8 mouse cellular contexts compared by ENCODE assay signal in the genomic region with DNA sequence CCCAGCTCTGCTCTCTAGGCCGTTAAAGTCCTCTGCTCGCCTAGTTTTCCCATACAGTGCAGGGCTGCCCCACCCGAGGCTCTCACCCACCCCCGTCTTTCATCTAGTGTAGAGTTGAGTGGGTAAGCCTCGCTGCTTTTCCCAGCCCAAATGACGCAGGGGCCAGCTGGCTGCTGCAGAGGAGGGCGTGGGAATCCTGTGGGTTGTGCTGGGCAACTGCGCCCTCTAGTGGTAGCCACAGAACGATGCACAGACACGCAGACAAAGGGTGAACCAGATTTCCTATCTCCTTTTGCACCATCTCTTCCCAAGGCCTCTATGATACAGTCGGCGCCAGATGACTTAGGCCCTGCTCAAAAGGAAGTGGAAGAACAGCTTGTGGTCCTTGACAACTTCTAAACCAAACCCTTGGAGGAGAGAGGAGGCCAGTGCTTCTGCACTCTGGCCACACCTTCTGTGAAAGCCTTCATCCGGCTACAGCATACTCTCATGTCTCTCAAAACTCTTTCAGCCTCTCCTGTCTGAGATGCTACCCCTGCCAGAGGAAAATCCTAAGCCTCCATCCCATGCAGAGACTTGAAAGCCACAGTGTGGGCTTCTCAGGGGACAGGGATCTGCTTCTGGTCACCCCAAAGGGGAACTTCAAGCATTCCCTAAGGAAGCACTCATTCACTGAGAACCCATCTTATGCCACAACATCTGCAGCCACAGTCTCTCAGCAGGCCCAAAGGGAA. TPM values are rescaled to one million over a fixed set of nuclear protein-coding genes. Genes with fewer than 3 reads are reported as not detected.
DNase-seq lines count a peak whose midpoint lies in the region; ATAC-seq lines count a peak whose summit lies in the region.

No protein-coding gene starts in this region.

- no peaks in the 10 kb centered on the region for H3K27me3 ChIP-seq in embryonic facial prominence, embryonic 13.5 days
- no peaks in the 10 kb centered on the region for H3K27me3 ChIP-seq in limb, embryonic 13.5 days
- no peaks in the 10 kb centered on the region for H3K27me3 ChIP-seq in midbrain, embryonic 15.5 days (replicated peaks)

- H3K9ac ChIP-seq in embryonic facial prominence, embryonic 13.5 days = no peak overlapping the region
- no peak overlapping the region for H3K9ac ChIP-seq in limb, embryonic 13.5 days
- H3K9ac ChIP-seq in midbrain, embryonic 15.5 days = no peak overlapping the region

- peak overlapping the region; percentile 22; the same call in 1 of the 2 replicates for H3K27ac ChIP-seq in embryonic facial prominence, embryonic 13.5 days
- H3K27ac ChIP-seq in limb, embryonic 13.5 days = no peak overlapping the region
- peak overlapping the region; percentile 66 for H3K27ac ChIP-seq in midbrain, embryonic 15.5 days

- no peak overlapping the region for H3K4me3 ChIP-seq in embryonic facial prominence, embryonic 13.5 days
- no peak overlapping the region for H3K4me3 ChIP-seq in limb, embryonic 13.5 days
- H3K4me3 ChIP-seq in midbrain, embryonic 15.5 days = no peak overlapping the region

- no peaks in the 10 kb centered on the region for H3K9me3 ChIP-seq in embryonic facial prominence, embryonic 13.5 days
- no peaks in the 10 kb centered on the region for H3K9me3 ChIP-seq in limb, embryonic 13.5 days
- H3K9me3 ChIP-seq in midbrain, embryonic 15.5 days = no peaks in the 10 kb centered on the region

- peaks cover 40% of the 10 kb centered on the region for H3K4me1 ChIP-seq in embryonic facial prominence, embryonic 13.5 days
- peaks cover 36% of the 10 kb centered on the region for H3K4me1 ChIP-seq in limb, embryonic 13.5 days
- peaks cover 17% of the 10 kb centered on the region for H3K4me1 ChIP-seq in midbrain, embryonic 15.5 days

- 11% methylated on average over 13 of the region's 13 CpGs for WGBS in embryonic facial prominence, embryonic 13.5 days
- 8% methylated on average over 13 of the region's 13 CpGs for WGBS in limb, embryonic 13.5 days
- WGBS in midbrain, embryonic 15.5 days = 9% methylated on average over 13 of the region's 13 CpGs

- no peaks in the 10 kb centered on the region for H3K36me3 ChIP-seq in embryonic facial prominence, embryonic 13.5 days
- H3K36me3 ChIP-seq in limb, embryonic 13.5 days = no peaks in the 10 kb centered on the region
- no peaks in the 10 kb centered on the region for H3K36me3 ChIP-seq in midbrain, embryonic 15.5 days (replicated peaks)

- peak overlapping the region; percentile 44 for H3K4me2 ChIP-seq in embryonic facial prominence, embryonic 13.5 days
- 0 out of 2 replicates have a peak overlapping the region, but pooled peaks have one; percentile 34 for H3K4me2 ChIP-seq in limb, embryonic 13.5 days (replicated peaks)
- peak overlapping the region; percentile 46 for H3K4me2 ChIP-seq in midbrain, embryonic 15.5 days

- ATAC-seq in embryonic facial prominence, embryonic 13.5 days (ENCODE audit: insufficient number of reproducible peaks, insufficient read depth, low FRiP score, low TSS enrichment, low read depth) = no peak; the same call in 1 of the 2 replicates
- ATAC-seq in limb, embryonic 13.5 days (ENCODE audit: low FRiP score, low read depth) = peak; percentile 64
- ATAC-seq in midbrain, embryonic 15.5 days (replicated peaks) = peak; percentile 87

- DNase-seq in 3T3-L1 (ENCODE audit: low read depth, low spot score) = peak; percentile 95
- DNase-seq in adrenal gland, postnatal 36 days = peak; percentile 87 to 92
- DNase-seq in heart, adult 8-10 months (ENCODE audit: low spot score) = peak; percentile 87
- DNase-seq in kidney, adult 8-10 months = peak; percentile 58 to 70
- peak; percentile 25 to 41 for DNase-seq in spleen, postnatal 14 days (ENCODE audit: low spot score in 2 of 2)

RNA-seq across cellular contexts. Expression of a gene that starts 49.3 kb away (rescaled TPM):
- 10 to 100 TPM; 73.3 to 99.3 TPM for total RNA-seq in adrenal gland, postnatal 36 days (2021)
- 77.0 and 79.3 TPM in 2 replicates for polyA plus RNA-seq in embryonic facial prominence, embryonic 13.5 days (2015; fragmentation: Nextera tagmentation; extraction: Ambion mirVana)
- 10 to 100 TPM; 36.0 to 45.8 (median 40.9) TPM for total RNA-seq in heart, adult 8-10 months (2022)
- polyA plus RNA-seq in limb, embryonic 13.5 days (2015; fragmentation: Nextera tagmentation; extraction: Ambion mirVana) = 74.0 and 77.5 TPM in 2 replicates
- 13.9 and 14.7 TPM in 2 replicates for polyA plus RNA-seq in midbrain, embryonic 15.5 days (2015; fragmentation: Nextera tagmentation; extraction: Ambion mirVana)

Comparison
In these comparisons a context has a peak if more than half of its experiments do, and no peak if none do; other contexts are left out.
1. DNase-seq: peak in every context shown above with its lines; median percentile 95 in 3T3-L1; 90 in adrenal gland, postnatal 36 days; 87 in heart, adult 8-10 months; 64 in kidney, adult 8-10 months; 33 in spleen, postnatal 14 days.